Mouse (Mus musculus): ENCODE data around the gene Akr1b3. TPM values are rescaled to one million over a fixed set of nuclear protein-coding genes. Genes with fewer than 3 reads are reported as not detected.

Gene Akr1b3
- 389 TPM for polyA plus RNA-seq (2017; shearing (Covaris generic))

GRCm38 (mm10) chr6:34316854-34317771 is at the start of gene Akr1b3:
Gene Akr1b3, minus strand, starts transcription at chr6:34317478.

GRCm38 (mm10) chr6:34353658-34354353 is 36.5 kb upstream of the Akr1b3 start, which contains the start of gene Akr1b8:
Gene Akr1b8, plus strand, starts transcription at chr6:34354119.

Other genes starting within 250 kb of the Akr1b3 start
- gene Slc35b4, start 140.4 kb downstream of the Akr1b3 start, polyA plus RNA-seq (2017; shearing (Covaris generic)): 71.9 TPM
- gene Akr1b8, start 36.6 kb upstream of the Akr1b3 start, polyA plus RNA-seq (2017; shearing (Covaris generic)): 0.37 TPM
- 71.0 TPM for gene Akr1b10, start 66.7 kb upstream of the Akr1b3 start, polyA plus RNA-seq (2017; shearing (Covaris generic))
- gene Akr1b7, start 94.9 kb upstream of the Akr1b3 start, polyA plus RNA-seq (2017; shearing (Covaris generic)): 0.61 TPM
- gene Bpgm, start 158.7 kb upstream of the Akr1b3 start, polyA plus RNA-seq (2017; shearing (Covaris generic)): 35.4 TPM

All from inflammation-experienced regulatory T-cells, adult 16 weeks (primary cell).